Mouse (Mus musculus): ENCODE results near the gene Snx29.

DNA sequence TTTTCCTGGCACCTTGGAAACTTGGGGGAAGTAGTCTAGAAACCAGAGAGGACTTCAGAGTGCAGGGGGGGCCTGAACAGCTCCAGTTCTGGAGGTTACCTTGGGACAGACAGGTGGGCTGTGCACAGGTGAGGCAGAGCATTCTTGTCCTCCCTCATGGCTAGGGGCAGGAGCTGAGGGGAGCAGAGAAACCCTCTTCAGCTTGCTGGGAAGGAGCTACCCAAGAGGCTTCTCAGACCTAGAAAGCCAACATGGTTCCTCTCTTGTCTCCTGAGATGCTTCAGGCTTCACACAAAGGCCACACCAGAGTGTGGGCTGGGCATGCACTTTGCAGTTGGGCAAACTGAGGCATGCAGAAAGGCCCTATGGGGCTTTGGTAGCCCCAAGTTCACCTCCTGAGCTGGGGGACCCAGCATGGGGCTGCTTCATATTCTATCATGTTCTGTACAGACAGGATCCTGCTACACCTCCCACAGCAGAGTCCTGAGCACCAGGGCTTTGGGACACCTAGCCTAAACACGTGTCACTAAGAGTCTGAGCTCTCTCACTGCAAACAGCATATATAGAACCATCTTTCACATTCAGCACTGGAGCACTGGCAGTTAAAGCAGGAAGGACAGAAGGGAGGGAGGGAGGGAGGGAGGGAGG lies 434.0 kb downstream of the Snx29 start:
- TF ChIP-seq CTCF (IDR thresholded peaks at IDR 0.05; ENCODE audit: borderline replicate concordance, insufficient read depth, low read depth, low read length) (no peak), POLR2A (IDR thresholded peaks at IDR 0.05; ENCODE audit: borderline replicate concordance, insufficient read depth, low read length) (no peak)
